Mouse (Mus musculus) myocyte (in vitro differentiated cells): ENCODE data around the gene Hsd3b7. TPM values are rescaled to one million over a fixed set of nuclear protein-coding genes. Genes with fewer than 3 reads are reported as not detected.
"Not testable (repeated sequence)": the region's sequence is repeated elsewhere in the genome, so short reads cannot be mapped to it uniquely, and the experiment has no call there.

Experiments
- H3K27me3 ChIP-seq: one replicate; pipeline ENCODE4 v1.6.1; 2011; ENCODE audit not compliant: control insufficient read depth, insufficient read depth, insufficient read length
- H3K36me3 ChIP-seq: one replicate; pipeline ENCODE4 v1.6.1; 2011; ENCODE audit not compliant: control insufficient read depth, insufficient read depth
- H3K4me2 ChIP-seq: one replicate; pipeline ENCODE4 v1.6.1; 2011; ENCODE audit warnings: low read depth, control low read depth
- H3K4me3 ChIP-seq: one replicate; pipeline ENCODE4 v1.5.1; 2011; ENCODE audit warnings: mild to moderate bottlenecking, control low read depth, moderate library complexity
- H3K79me2 ChIP-seq: one replicate; pipeline ENCODE4 v1.6.1; 2011; ENCODE audit not compliant: control insufficient read depth, insufficient read depth
- H3ac ChIP-seq: one replicate; pipeline ENCODE4 v1.6.1; 2011; ENCODE audit not compliant: control insufficient read depth, insufficient read length
- CEBPB ChIP-seq: IDR thresholded peaks from 2 replicates; pipeline ENCODE4 v1.6.1; 2011; ENCODE audit warnings: mild to moderate bottlenecking, moderate library complexity; ENCODE audit not compliant: poor library complexity, insufficient read depth, severe bottlenecking
- E2F4 ChIP-seq: IDR thresholded peaks from one replicate; pipeline ENCODE4 v1.6.1; 2011; ENCODE audit warnings: mild to moderate bottlenecking, control low read depth, moderate library complexity; ENCODE audit not compliant: insufficient read depth
- MAX ChIP-seq: IDR thresholded peaks from one replicate; pipeline ENCODE4 v1.6.1; 2011; ENCODE audit warnings: low read depth, mild to moderate bottlenecking, control low read depth
- MYOD1 ChIP-seq, 3 experiments: IDR thresholded peaks; one replicate each; pipeline ENCODE4 v1.6.1; 2011; ENCODE audit warnings: control low read depth in 2 of 3, low read depth in 2 of 3, mild to moderate bottlenecking in 2 of 3, moderate library complexity in 1 of 3; ENCODE audit not compliant: insufficient read length in 2 of 3, control insufficient read depth in 1 of 3
- MYOG ChIP-seq, 3 experiments: IDR thresholded peaks; one replicate each; pipeline ENCODE4 v1.6.1; 2011; ENCODE audit warnings: control low read depth in 2 of 3, low read depth in 2 of 3, mild to moderate bottlenecking in 2 of 3; ENCODE audit not compliant: insufficient read length in 2 of 3, control insufficient read depth in 1 of 3, insufficient read depth in 1 of 3
- POLR2A ChIP-seq: IDR thresholded peaks from one replicate; pipeline ENCODE4 v1.6.1; 2011; ENCODE audit warnings: low read depth, mild to moderate bottlenecking, control low read depth, moderate library complexity; ENCODE audit not compliant: insufficient read length
- POLR2AphosphoS2 ChIP-seq: IDR thresholded peaks from one replicate; pipeline ENCODE4 v1.6.1; 2011; ENCODE audit warnings: low read depth, control low read depth; ENCODE audit not compliant: insufficient read length
- REST ChIP-seq: IDR thresholded peaks from one replicate; pipeline ENCODE4 v1.6.1; 2011; ENCODE audit warnings: mild to moderate bottlenecking, control low read depth, moderate library complexity; ENCODE audit not compliant: insufficient read depth, insufficient read length
- SRF ChIP-seq: IDR thresholded peaks from one replicate; pipeline ENCODE4 v1.6.1; 2011; ENCODE audit warnings: low read depth; ENCODE audit not compliant: control insufficient read depth, insufficient read length
- TCF12 ChIP-seq: IDR thresholded peaks from one replicate; pipeline ENCODE4 v1.6.1; 2011; ENCODE audit warnings: mild to moderate bottlenecking, control low read depth; ENCODE audit not compliant: poor library complexity, insufficient read depth, severe bottlenecking
- TCF3 ChIP-seq: IDR thresholded peaks from one replicate; pipeline ENCODE4 v1.6.1; 2011; ENCODE audit warnings: low read depth, control low read depth; ENCODE audit not compliant: insufficient read length
- USF1 ChIP-seq: IDR thresholded peaks from one replicate; pipeline ENCODE4 v1.6.1; 2011; ENCODE audit warnings: low read depth, mild to moderate bottlenecking, control low read depth, moderate library complexity
- polyA plus RNA-seq: library from polyadenylated mRNA; unstranded; fragments of >200 nt; fragmentation: generic; extraction: Trizol; gene quantifications from one replicate; pipeline ENCODE4 v1.2.1, GENCODE M21; 2012; ENCODE audit warnings: missing spikeins

Gene Hsd3b7
- polyA plus RNA-seq, 1 experiment, result 15.0 TPM

GRCm38 (mm10) chr7:127823236-127824171 lies 23.1 kb downstream of the Hsd3b7 start:
- Histone ChIP-seq H3K36me3 (no peaks in the 10 kb centered on the region), H3K27me3 (peaks cover 41% of the 10 kb centered on the region), H3K4me3 (no peak overlapping the region), H3ac (no peak overlapping the region), H3K79me2 (no peaks in the 10 kb centered on the region), H3K4me2 (no peak overlapping the region)
- TF ChIP-seq MYOD1 (IDR thresholded peaks at IDR 0.05; ENCODE audit: control insufficient read depth in 1 of 3, insufficient read length in 2 of 3, low read depth in 2 of 3), result no peak
- TF ChIP-seq TCF3, result no peak
- no peak for TF ChIP-seq REST
- no peak for TF ChIP-seq TCF12
- no peak for TF ChIP-seq USF1
- no peak for TF ChIP-seq MAX
- TF ChIP-seq E2F4, result no peak
- no peak for TF ChIP-seq POLR2AphosphoS2
- TF ChIP-seq MYOG (IDR thresholded peaks at IDR 0.05; ENCODE audit: control insufficient read depth in 1 of 3, insufficient read depth in 1 of 3, insufficient read length in 2 of 3, low read depth in 2 of 3), result no peak
- TF ChIP-seq CEBPB, result no peak
- no peak for TF ChIP-seq POLR2A
- TF ChIP-seq SRF, result no peak

GRCm38 (mm10) chr7:127824176-127824871 lies 23.9 kb downstream of the Hsd3b7 start, which contains the start of the genes Stx4a and Stx1b:
Gene Stx4a (plus strand): TSS chr7:127824294.
Gene Stx1b (minus strand): TSS chr7:127824549.
- H3K27me3 ChIP-seq, result peaks cover 41% of the 10 kb centered on the region
- TF ChIP-seq TCF3 (no peak), POLR2AphosphoS2 (no peak), SRF (no peak), TCF12 (no peak)
- no peak within 1 kb of the TSS for H3K4me2 ChIP-seq
- no peak within 1 kb of the TSS for H3K4me3 ChIP-seq
- H3ac ChIP-seq, result no peak within 1 kb of the TSS
- H3K79me2 ChIP-seq, result no peaks in the 10 kb centered on the region
- no peaks in the 10 kb centered on the region for H3K36me3 ChIP-seq

GRCm38 (mm10) chr7:127835550-127835949 lies 35.1 kb downstream of the Hsd3b7 start:
- TF ChIP-seq TCF3 (no peak), SRF (no peak), CEBPB (no peak), POLR2A (no peak), MYOG (IDR thresholded peaks at IDR 0.05; ENCODE audit: control insufficient read depth in 1 of 3, insufficient read depth in 1 of 3, insufficient read length in 2 of 3, low read depth in 2 of 3) (no peak), TCF12 (no peak), USF1 (no peak), MAX (no peak), MYOD1 (IDR thresholded peaks at IDR 0.05; ENCODE audit: control insufficient read depth in 1 of 3, insufficient read length in 2 of 3, low read depth in 2 of 3) (no peak), POLR2AphosphoS2 (no peak)
- Histone ChIP-seq H3K4me2 (no peak overlapping the region), H3K79me2 (no peaks in the 10 kb centered on the region), H3ac (no peak overlapping the region), H3K36me3 (no peaks in the 10 kb centered on the region), H3K4me3 (no peak overlapping the region), H3K27me3 (no peaks in the 10 kb centered on the region)

GRCm38 (mm10) chr7:127837473-127837872 lies 37.1 kb downstream of the Hsd3b7 start:
- H3ac ChIP-seq, result no peak overlapping the region
- H3K79me2 ChIP-seq, result peaks cover under 1% of the 10 kb centered on the region
- no peaks in the 10 kb centered on the region for H3K36me3 ChIP-seq
- TF ChIP-seq USF1, result no peak
- no peak for TF ChIP-seq POLR2AphosphoS2
- TF ChIP-seq POLR2A, result no peak
- TF ChIP-seq TCF12, result no peak
- no peak for TF ChIP-seq MAX
- no peak for TF ChIP-seq MYOG (IDR thresholded peaks at IDR 0.05; ENCODE audit: control insufficient read depth in 1 of 3, insufficient read depth in 1 of 3, insufficient read length in 2 of 3, low read depth in 2 of 3)
- TF ChIP-seq CEBPB, result no peak
- TF ChIP-seq E2F4, result no peak
- no peak for TF ChIP-seq TCF3
- no peak for TF ChIP-seq SRF
- no peak overlapping the region for H3K4me3 ChIP-seq
- H3K27me3 ChIP-seq, result no peaks in the 10 kb centered on the region
- no peak overlapping the region for H3K4me2 ChIP-seq

- H3K4me2 ChIP-seq, result not testable (repeated sequence)
Observed at GRCm38 (mm10) chr7:127837878-127838277, 37.5 kb downstream of the Hsd3b7 start.

GRCm38 (mm10) chr7:127840031-127840430 lies 39.6 kb downstream of the Hsd3b7 start:
- H3K4me2 ChIP-seq, H3K79me2 ChIP-seq, H3ac ChIP-seq, H3K4me3 ChIP-seq, H3K27me3 ChIP-seq: not testable (repeated sequence)
- peaks cover 12% of the 10 kb centered on the region for H3K36me3 ChIP-seq

More at GRCm38 (mm10) chr7:127837878-127838277, 37.5 kb downstream of the Hsd3b7 start:
- not testable (repeated sequence) for H3K79me2 ChIP-seq, H3K36me3 ChIP-seq, H3ac ChIP-seq, H3K4me3 ChIP-seq, H3K27me3 ChIP-seq
